Mouse (Mus musculus): Measurements from ENCODE around the gene Zfp473. TPM values are rescaled to one million over a fixed set of nuclear protein-coding genes. Genes with fewer than 3 reads are reported as not detected.

The Zfp473 gene
- total RNA-seq, 2 experiments from 2014 or later = 0.18 to 0.44 TPM

DNA sequence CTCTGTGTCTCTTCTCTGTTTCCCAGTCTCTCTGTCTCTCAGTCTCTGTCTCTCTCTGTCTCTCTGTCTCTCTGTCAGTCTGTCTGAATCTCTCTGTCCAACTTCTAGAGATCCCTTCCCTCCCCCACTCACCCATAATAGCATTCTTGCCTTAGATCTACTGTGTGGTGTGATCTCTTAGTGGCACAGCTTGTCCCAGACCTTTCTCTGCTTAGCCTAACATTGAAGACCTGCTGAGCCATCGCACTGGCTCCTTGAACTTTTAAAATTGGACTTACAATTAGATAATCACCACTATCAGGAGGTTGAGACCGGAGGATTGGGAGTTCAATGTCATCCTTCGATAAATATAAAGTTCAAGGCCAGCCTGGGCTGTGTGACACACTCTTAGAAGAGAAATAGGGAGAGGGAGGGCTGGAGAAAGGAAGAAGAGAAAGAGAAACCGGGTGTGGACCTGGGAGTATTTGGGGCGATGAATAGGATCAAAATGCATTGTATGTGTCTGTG is 43.6 kb downstream of the Zfp473 start:
- Histone ChIP-seq H3K27ac (no peak overlapping the region), H3K4me3 (no peak overlapping the region)
- intact Hi-C loops (cut with DNase I) = no loop called here
- DNase-seq (ENCODE audit: extremely low spot score in 1 of 2, low spot score in 2 of 2) = no peak
- no peak for TF ChIP-seq CTCF (IDR thresholded peaks at IDR 0.05)

DNA sequence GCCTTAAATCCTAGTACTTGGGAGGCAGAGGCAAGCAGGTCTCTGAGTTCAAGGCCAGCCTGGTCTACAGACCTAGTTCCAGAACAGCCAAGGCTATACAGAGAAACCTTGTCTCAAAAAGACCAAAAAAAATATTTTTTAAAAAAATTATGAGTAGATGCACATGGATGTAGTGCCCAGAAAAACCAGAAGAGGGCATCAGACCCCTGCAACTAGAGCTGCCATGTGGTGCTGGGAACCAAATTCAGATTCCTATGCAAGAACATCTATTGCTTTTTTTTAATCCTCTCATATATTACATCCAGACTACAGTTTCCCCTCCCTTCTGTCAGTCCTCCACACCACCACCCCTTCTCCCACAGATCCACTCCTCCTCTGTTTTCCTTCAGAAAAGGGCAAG is 44.5 kb downstream of the Zfp473 start:
- Histone ChIP-seq H3K4me3 (no peak overlapping the region), H3K27ac (no peak overlapping the region)
- TF ChIP-seq CTCF (IDR thresholded peaks at IDR 0.05) = no peak
- no peak for DNase-seq (ENCODE audit: extremely low spot score in 1 of 2, low spot score in 2 of 2)
- intact Hi-C loops (cut with DNase I) = no loop called here

DNA sequence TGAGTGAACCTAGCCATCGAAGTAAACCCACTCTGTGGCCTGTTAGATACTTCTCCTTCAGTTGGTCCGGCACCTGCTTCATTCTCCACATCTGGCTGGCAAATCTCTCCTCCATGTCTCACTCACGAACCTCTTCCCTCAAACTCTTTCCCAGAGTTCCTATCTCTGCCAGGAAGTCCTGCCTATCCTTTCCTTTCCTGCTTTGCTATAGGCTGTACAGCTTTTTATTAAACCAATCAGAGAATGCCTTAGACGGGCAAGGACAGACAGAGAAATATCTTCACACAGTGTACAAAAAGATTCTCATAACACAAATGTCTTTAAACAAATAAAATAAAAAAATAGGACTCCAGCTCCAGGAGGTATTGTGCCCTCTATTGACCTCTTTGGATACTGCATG is 45.8 kb downstream of the Zfp473 start:
- intact Hi-C loops (cut with DNase I) = no loop called here
- Histone ChIP-seq H3K27ac (no peak overlapping the region), H3K4me3 (no peak overlapping the region)
- TF ChIP-seq CTCF (IDR thresholded peaks at IDR 0.05) = no peak; the same call in 1 of the 2 replicates
- DNase-seq (ENCODE audit: extremely low spot score in 1 of 2, low spot score in 2 of 2) = no peak

DNA sequence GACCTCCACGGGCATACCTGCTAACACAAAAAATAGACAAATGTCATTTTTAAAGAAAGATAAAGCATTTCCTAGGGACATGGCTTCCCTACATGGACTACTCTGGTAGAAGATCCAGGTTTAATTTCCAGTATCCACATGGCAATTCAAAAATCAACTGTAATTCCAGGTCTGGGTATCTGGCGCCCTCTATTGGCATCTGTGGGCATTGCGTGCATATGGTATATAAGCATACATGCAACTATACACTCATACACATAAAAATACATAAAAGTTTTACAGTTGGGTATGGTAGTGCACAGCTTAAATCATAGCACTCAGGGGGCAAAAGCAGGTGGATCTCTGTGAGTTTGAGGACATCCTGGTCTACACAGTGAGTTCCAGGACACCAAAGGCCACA is 46.5 kb downstream of the Zfp473 start:
- peak; percentile 63 for TF ChIP-seq CTCF (IDR thresholded peaks at IDR 0.05)
- intact Hi-C loops (cut with DNase I) = loop anchor here (5.0 kb wide), 1 partner anchor 37 kb away; no protein-coding TSS in a partner anchor
- Histone ChIP-seq H3K27ac (no peak overlapping the region), H3K4me3 (no peak overlapping the region)
- peak in 1 of 2 experiments; percentile 18 for DNase-seq (ENCODE audit: extremely low spot score in 1 of 2, low spot score in 2 of 2)

DNA sequence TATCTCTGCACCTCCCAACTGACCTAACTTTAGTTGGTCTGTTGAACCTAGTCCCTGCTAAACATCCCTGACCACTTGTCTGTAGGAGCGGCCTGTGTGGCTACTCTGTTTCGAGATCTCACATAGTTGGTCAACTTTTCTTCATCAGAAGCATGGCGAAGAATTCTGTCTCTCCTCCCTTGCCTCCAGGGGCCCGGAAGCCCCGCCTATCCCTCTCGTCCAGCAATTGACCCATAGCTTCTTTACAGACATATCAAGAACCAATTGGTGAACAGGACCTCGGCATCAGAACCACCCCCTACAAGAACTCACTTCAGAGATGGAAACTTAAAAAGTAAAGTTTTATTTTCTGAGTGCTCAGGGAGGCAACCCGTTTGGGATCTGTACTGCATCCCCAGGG is 47.9 kb downstream of the Zfp473 start:
- TF ChIP-seq CTCF (IDR thresholded peaks at IDR 0.05) = no peak
- Histone ChIP-seq H3K27ac (no peak overlapping the region), H3K4me3 (no peak overlapping the region)
- intact Hi-C loops (cut with DNase I) = loop anchor here (5.0 kb wide), 1 partner anchor 36 kb away; no protein-coding TSS in a partner anchor
- no peak for DNase-seq (ENCODE audit: extremely low spot score in 1 of 2, low spot score in 2 of 2)

DNA sequence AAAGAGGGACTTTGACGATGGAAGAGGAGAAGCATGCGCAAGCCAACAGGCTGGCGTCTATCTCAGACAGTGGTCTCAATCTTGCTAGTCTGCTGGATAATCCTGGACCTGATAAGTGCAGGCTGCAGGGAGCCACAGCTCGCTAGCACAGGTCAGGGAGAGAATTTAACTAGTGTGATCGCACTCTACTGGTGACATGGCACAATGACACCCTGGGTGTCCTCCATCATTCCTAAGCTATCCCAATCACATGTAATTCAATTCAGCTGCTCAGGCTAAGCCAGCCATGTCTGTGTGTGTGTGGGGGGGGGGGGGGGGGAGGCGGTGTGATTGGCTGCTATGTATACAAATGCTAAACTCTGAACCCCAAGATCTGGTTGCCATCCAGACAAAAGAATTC is 48.9 kb downstream of the Zfp473 start:
- Histone ChIP-seq H3K4me3 (no peak overlapping the region), H3K27ac (no peak overlapping the region)
- TF ChIP-seq CTCF (IDR thresholded peaks at IDR 0.05) = peak; percentile 59
- peak; percentile 17 for DNase-seq (ENCODE audit: extremely low spot score in 1 of 2, low spot score in 2 of 2)
- intact Hi-C loops (cut with DNase I) = loop anchor here (5.0 kb wide), 1 partner anchor 35 kb away; no protein-coding TSS in a partner anchor

DNA sequence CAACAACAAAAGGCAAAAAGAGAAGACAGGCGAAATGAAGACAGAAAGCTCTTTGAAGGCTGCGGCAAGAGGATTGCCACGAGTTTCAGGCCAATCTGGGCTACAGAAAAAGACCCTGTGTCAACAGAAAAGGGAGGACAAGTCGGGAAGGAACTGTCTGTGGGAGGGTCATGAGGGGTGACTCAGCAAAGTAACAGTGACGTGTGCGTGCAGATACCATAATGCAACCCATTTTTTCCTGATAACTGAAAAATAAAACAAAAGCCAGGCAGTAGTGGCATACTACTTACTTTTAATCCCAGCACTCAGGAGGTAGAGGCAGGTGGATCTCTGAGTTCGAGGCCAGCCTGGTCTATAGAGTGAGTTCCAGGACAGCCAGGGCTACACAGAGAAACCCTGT is 52.9 kb downstream of the Zfp473 start:
- no peak for DNase-seq (ENCODE audit: extremely low spot score in 1 of 2, low spot score in 2 of 2)
- Histone ChIP-seq H3K4me3 (no peak overlapping the region), H3K27ac (no peak overlapping the region)
- TF ChIP-seq CTCF (IDR thresholded peaks at IDR 0.05) = no peak
- intact Hi-C loops (cut with DNase I) = no loop called here

DNA sequence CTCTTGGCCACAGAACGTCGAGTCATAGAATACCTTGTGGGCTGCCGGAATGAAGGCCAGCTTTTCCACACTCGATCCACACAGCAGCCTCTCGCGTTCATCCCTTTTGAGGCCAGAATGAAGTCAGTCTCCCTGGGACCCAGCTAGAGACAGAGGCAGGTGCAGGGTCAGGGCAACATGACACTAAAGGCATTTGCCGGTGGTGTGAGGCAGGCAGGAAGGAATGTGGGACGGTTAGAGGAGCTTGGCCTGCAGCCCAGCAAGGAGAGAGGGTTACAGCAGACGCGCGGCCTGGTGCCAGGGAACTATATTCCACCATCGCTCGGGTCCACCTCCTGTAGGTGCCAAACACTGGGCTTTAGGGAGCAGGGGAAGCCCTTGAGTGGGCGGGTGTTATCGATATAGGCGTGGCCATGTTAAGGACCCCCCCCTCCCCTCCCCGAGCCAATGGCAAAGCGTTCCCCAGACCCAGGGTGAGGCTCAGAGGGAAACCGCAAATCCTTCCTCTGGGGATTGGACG is 53.6 kb downstream of the Zfp473 start:
- no peak overlapping the region for H3K27ac ChIP-seq
- DNase-seq (ENCODE audit: extremely low spot score in 1 of 2, low spot score in 2 of 2) = no peak
- intact Hi-C loops (cut with DNase I) = no loop called here
- no peak overlapping the region for H3K4me3 ChIP-seq
- TF ChIP-seq CTCF (IDR thresholded peaks at IDR 0.05) = no peak

DNA sequence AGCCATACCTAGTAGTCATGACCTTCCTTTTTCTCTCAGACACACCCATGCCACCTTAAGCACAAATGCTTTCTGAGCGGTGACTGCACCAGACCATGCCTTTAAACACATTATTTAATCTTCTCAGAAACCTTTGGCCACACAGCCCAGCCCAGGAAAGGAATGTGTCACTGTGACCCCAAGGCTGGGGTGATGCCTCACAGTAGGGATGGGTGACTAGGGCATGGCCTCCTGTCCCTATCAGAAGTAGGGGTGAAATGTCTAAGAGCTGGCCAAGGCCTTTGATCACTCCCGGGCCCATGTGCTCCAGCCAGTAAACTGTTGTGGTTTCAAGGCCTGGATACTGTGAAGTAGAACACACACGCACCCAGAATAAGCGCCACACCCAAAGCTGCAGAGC is 55.6 kb downstream of the Zfp473 start:
- intact Hi-C loops (cut with DNase I) = no loop called here
- DNase-seq (ENCODE audit: extremely low spot score in 1 of 2, low spot score in 2 of 2) = no peak
- no peak overlapping the region for H3K27ac ChIP-seq
- H3K4me3 ChIP-seq = no peak overlapping the region
- TF ChIP-seq CTCF (IDR thresholded peaks at IDR 0.05) = no peak

DNA sequence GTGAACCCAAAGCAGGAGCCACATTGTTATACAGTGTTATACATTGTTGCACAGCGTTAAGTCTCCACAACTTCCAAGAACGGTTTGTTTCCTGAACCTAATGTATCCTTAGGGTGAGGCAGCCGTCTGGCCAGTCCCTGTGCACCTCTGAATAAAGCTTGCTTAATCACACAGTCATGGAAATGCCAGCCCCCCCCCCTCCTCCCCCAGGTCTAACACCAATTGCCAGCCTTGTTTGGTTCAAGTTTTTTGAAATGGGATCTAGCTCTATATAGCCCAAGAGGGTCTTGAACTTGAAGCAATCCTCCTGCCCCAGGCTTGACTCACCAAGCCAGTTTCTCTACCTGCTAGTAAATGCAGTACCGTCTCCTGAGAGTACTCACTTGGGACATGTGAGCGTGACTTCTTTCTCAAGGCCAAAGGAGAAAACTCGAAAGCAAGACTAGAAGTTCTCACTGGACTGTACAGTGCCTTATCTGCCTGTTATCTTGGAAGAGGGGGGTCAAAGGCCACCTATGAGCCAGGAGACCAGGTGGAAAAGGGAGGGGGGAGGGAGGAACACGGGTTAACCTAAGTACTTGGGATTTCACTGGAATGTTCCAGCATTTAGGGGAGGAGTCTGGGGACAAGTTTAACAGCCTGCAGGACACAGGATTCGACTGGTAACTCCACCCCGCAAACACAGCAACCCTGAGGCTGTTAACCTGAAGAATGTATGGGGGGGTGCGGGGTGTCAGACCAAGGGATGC is 57.2 kb downstream of the Zfp473 start:
- intact Hi-C loops (cut with DNase I) = no loop called here

DNA sequence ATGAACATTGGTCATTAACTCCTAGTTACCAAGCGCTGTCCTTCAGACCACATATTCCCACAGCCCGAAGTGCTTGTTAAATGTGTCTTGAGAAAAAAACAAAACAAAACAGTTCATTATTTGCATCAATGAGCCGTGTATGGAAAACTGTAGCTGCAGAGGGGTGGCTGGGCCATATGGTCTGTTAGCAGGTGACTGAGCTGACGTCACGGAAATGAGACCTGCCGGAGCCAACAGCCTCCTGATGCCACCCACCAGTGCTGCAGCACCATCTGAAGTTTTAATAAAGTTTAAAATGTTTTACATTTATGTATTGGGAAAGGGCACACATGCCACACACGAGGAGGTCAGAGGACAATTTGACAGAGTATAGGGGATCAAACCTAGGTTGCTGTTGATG is 61.5 kb downstream of the Zfp473 start:
- TF ChIP-seq CTCF (IDR thresholded peaks at IDR 0.05) = no peak
- DNase-seq (ENCODE audit: extremely low spot score in 1 of 2, low spot score in 2 of 2) = no peak
- Histone ChIP-seq H3K27ac (no peak overlapping the region), H3K4me3 (no peak overlapping the region)
- intact Hi-C loops (cut with DNase I) = no loop called here

More for the DNA sequence above, 57.2 kb downstream of the Zfp473 start:
- DNase-seq (ENCODE audit: extremely low spot score in 1 of 2, low spot score in 2 of 2) = no peak
- Histone ChIP-seq H3K4me3 (no peak overlapping the region), H3K27ac (no peak overlapping the region)
- TF ChIP-seq CTCF (IDR thresholded peaks at IDR 0.05) = no peak

DNA sequence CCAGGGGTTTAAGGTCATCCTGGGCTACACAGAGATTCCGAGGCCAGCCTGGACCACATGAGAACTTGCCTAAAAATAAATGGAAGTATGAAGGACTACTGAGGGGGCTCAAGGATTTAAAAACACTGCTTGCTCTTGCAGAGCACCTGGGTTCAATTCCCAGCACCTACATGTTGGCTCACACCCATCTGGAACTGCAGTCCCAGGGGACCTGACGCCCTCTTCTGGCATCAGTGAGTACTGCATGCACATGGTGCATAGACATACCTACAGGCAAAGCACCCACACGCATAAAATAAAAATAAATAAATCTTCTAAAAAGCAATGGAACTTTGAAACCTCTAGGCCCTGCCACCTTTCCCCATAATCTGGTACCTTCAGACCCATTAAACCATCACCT is 62.0 kb downstream of the Zfp473 start:
- Histone ChIP-seq H3K4me3 (no peak overlapping the region), H3K27ac (no peak overlapping the region)
- peak; percentile 24 for TF ChIP-seq CTCF (IDR thresholded peaks at IDR 0.05)
- no peak for DNase-seq (ENCODE audit: extremely low spot score in 1 of 2, low spot score in 2 of 2)
- intact Hi-C loops (cut with DNase I) = no loop called here

Data from left cerebral cortex, adult 2 months (tissue).